Mouse (Mus musculus) gonadal fat pad, adult 2 months (tissue): Measurements from ENCODE around the gene Gm13119. TPM values are rescaled to one million over a fixed set of nuclear protein-coding genes. Genes with fewer than 3 reads are reported as not detected.
"Not testable (repeated sequence)": the region's sequence is repeated elsewhere in the genome, so short reads cannot be mapped to it uniquely, and the experiment has no call there.

ENCODE experiments used
- DNase-seq: peaks from one replicate; pipeline ENCODE4 v3.0.0-alpha.2; 2012; ENCODE audit warnings: low read depth
- polyA plus RNA-seq: library from polyadenylated mRNA; depleted of rRNA; stranded (reverse); fragments of >200 nt; gene quantifications from 2 replicates; pipeline ENCODE4 v1.2.3, GENCODE M21; 2012; rRNA removed

Gene Gm13119
- not detected in 2 replicates for polyA plus RNA-seq

- not testable (repeated sequence) for DNase-seq
Observed at GRCm38 (mm10) chr4:144357642-144358041, at the start of gene Gm13119. TSS of gene Gm13119 (plus strand) at chr4:144357942.

GRCm38 (mm10) chr4:144312666-144313460 is 44.9 kb upstream of the Gm13119 start:
- not testable (repeated sequence) for DNase-seq

GRCm38 (mm10) chr4:144329949-144330348 is 27.8 kb upstream of the Gm13119 start, which contains the start of gene Gm13128:
TSS of gene Gm13128 (plus strand) at chr4:144330249.
- DNase-seq: not testable (repeated sequence)

GRCm38 (mm10) chr4:144335856-144336255 is 21.9 kb upstream of the Gm13119 start:
- not testable (repeated sequence) for DNase-seq

- DNase-seq: no peak
Observed at GRCm38 (mm10) chr4:144377911-144378310, 20.2 kb downstream of the Gm13119 start, which contains the start of gene Pramef20. TSS of gene Pramef20 (minus strand) at chr4:144377933.

- DNase-seq: no peak
Observed at GRCm38 (mm10) chr4:144396316-144396715, 38.6 kb downstream of the Gm13119 start.

- DNase-seq: no peak
Observed at GRCm38 (mm10) chr4:144402712-144403111, 45.0 kb downstream of the Gm13119 start.

- no peak for DNase-seq
Observed at GRCm38 (mm10) chr4:144404456-144405086, 46.8 kb downstream of the Gm13119 start.

GRCm38 (mm10) chr4:144406261-144406660 is 48.5 kb downstream of the Gm13119 start:
- DNase-seq: no peak

GRCm38 (mm10) chr4:144408290-144408689 is 50.5 kb downstream of the Gm13119 start, which contains the start of gene Pramef12:
TSS of gene Pramef12 (minus strand) at chr4:144408464.
- DNase-seq: no peak

Other genes starting within 250 kb of the Gm13119 start
- not detected in 2 replicates for gene Oog3, start 195.3 kb upstream of the Gm13119 start, polyA plus RNA-seq
- not detected in 2 replicates for gene Oog2, start 167.2 kb upstream of the Gm13119 start, polyA plus RNA-seq
- gene C87977, start 144.6 kb upstream of the Gm13119 start, polyA plus RNA-seq: not detected in 2 replicates
- gene Pramel5, start 77.5 kb upstream of the Gm13119 start, polyA plus RNA-seq: 0.05 TPM in 1 of 2 replicates, not detected in the other
- not detected in 2 replicates for gene Gm13128, start 27.7 kb upstream of the Gm13119 start, polyA plus RNA-seq
- gene Pramef20, start 20.0 kb downstream of the Gm13119 start, polyA plus RNA-seq: not detected in 2 replicates
- gene Pramef12, start 50.5 kb downstream of the Gm13119 start, polyA plus RNA-seq: 5.5 and 6.4 TPM in 2 replicates
- 0.55 and 0.95 TPM in 2 replicates for gene 1700012P22Rik, start 80.8 kb downstream of the Gm13119 start, polyA plus RNA-seq
- not detected in 2 replicates for gene Gm9944, start 95.4 kb downstream of the Gm13119 start, polyA plus RNA-seq
- gene Aadacl3, start 105.8 kb downstream of the Gm13119 start, polyA plus RNA-seq: not detected in 2 replicates
- not detected in 2 replicates for gene 9430007A20Rik, start 161.9 kb downstream of the Gm13119 start, polyA plus RNA-seq
- gene Gm13124, start 207.2 kb downstream of the Gm13119 start, polyA plus RNA-seq: not detected in 2 replicates